Mouse (Mus musculus) embryo, embryonic 10.5 days (tissue): ENCODE data around the gene Nufip2.

ENCODE experiments used
- DNase-seq: peaks from one replicate; pipeline ENCODE4 v3.0.0-alpha.2; 2015; ENCODE audit warnings: low spot score

The Nufip2 gene

DNA sequence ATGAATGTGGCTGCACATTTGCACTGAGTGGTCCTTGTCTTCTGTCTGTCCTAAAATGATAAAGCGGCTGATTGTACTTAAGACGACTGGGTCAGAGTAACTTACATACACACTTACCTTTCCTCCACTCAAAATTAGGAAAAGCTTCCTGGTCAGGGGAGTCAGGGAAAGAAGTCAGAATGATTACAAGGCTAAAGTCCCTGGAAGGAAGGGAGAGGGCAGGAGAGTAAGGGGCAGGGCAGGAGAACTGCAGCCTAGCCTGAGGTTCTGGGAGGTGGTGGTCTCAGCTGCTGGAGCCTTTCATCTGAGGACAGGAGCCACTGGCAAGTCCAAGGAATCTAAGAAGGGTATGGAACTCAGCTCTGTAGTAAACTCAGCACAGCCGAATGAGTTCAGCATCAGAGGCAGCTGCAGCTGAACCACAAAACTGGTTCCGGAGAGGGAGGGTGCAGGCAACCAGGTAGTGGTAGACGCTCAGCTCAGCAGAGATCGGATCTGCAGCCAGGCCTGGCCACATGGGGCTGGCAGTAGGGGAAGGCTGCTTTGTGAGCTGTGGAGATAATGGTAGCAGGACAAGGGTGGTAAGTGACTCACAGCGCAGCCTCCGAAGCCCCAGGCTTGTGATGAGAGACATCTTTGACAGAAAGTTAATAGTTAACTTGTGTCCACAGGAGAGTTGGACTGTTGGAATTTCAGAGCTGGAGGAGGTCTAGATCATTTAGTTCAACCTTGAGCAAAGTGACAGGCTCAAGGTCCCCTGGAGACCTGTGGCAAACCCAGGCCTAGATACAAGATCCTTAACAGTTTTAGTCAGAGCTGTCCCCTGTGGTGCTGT, 86.1 kb downstream of the Nufip2 start:
- no peak for DNase-seq

DNA sequence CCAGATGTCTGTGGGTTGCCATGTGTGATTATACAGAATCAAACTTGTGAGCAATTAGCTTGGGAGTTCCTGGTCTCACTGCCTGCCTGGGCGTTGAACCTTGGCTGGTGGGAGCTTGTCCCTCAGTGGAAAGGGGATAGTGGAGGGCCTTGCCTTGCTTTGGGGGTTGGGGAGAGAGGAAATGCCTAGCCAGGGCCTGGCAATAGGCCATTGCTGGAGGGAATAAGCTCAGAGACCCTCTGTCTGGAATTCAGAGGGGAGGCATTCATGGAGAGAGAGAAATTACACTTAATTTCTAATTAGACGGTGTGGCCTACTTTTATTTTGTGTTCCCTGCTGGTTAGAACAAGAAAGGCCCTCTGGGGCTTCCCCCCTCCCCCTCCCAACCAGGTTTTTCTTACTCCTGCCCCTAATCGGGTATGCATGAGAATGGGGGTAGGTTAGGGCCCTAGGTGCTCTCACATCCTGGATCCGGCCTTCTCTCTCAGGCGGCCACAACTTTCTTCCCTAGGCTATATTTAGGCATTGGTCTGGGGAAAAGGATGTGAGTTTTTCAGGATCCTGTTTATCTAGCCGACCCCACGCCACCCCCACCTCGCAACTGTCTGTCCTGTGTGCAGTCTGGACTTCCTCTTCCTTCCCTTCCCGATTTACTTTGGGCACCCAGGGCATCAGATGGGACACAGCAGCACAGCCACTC, 89.9 kb downstream of the Nufip2 start:
- no peak for DNase-seq

DNA sequence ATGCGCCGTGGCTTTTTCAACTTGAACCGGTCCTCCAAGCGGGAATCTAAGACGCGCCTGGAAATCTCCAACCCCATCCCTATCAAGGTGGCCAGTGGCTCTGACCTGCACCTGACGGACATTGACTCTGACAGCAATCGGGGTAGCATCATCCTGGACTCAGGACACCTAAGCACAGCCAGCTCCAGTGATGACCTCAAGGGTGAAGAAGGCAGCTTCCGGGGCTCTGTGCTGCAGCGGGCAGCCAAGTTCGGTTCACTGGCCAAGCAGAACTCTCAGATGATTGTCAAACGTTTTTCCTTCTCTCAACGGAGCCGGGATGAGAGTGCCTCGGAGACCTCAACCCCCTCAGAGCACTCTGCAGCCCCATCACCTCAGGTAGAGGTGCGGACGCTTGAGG, 91.5 kb downstream of the Nufip2 start:
- no peak for DNase-seq

DNA sequence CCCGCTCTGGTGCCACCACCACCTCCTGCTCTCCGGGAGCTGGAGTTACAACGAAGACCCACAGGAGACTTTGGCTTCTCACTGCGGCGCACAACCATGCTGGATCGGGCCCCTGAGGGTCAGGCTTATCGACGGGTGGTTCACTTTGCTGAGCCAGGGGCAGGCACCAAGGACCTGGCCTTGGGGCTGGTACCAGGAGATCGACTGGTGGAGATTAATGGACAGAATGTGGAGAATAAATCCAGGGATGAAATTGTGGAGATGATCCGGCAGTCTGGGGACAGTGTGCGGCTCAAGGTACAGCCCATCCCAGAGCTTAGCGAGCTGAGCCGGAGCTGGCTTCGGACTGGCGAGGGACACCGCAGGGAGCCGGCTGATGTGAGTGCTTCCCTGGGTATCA, 92.0 kb downstream of the Nufip2 start:
- no peak for DNase-seq

DNA sequence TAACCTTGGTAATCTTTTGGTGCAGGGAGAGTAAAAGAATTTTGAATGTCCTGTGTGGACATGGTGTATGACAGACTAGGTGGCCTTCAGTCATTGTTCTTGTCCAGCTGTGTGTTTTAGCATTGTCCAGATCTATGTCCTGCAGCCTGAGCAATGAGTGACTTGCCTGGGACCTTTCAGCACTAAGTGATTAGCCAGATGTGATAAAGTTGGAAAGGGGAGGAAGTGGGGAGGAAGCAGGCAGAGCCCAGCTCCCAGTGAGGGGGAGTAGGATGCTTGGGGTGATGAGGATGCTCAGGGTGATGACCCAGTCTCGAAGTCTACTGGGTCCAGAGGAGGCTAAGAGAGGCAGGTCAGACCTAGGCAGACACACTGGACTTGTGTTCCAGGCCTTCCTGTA, 93.3 kb downstream of the Nufip2 start:
- no peak for DNase-seq

DNA sequence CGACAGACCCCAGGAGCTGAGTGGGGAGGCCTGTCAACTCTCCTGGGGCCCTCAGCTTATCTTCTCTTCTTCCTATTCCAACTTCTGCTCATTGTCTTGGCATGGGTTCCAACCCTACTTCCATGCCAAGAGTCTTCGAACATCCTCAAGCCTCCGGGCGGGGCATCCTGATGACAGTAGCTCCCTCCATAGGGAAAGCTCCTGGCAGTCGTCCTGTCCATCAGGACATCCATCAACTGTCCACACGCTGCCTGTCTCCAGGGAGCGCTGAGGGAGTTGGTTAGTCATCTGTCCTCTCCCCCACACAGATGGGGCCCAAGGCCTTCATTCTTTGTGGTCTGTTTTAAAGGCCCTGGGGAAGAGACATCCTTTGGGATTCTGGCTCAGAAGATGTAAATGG, 95.1 kb downstream of the Nufip2 start:
- DNase-seq = no peak

- no peak for DNase-seq
These were observed 96.3 kb downstream of the Nufip2 start for GRCm38 (mm10) chr11:77782104-77782815.

DNA sequence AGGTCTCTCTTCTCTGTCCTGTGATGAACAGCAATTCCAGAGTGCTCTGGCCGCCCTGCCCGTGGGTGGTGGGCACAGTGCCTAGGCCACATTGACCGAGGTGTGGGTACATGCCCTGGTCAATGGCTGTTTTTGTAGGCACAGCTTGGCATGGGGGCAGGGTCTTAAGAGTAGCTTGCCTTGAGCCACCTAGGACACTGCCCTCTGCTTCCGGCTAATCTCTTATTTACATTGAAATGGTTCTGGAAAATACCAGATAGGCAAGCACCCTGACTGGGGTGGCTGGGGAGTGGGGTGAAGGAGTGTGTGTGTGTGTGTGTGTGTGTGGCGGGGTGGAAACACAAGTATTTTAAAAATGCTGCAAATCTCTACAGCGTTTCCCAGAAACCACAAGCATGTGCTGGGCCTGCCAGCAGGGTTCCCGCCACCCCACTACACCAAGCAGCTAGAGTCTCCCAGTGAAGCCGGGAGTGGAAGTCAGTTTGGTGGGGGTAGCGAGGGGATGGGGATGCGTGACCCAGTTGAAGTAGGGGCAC, 97.3 kb downstream of the Nufip2 start:
- DNase-seq = no peak

GRCm38 (mm10) chr11:77783747-77784646, 98.0 kb downstream of the Nufip2 start:
- DNase-seq = no peak

GRCm38 (mm10) chr11:77784894-77785293, 98.9 kb downstream of the Nufip2 start:
- no peak for DNase-seq

GRCm38 (mm10) chr11:77785396-77785767, 99.4 kb downstream of the Nufip2 start:
- no peak for DNase-seq

DNA sequence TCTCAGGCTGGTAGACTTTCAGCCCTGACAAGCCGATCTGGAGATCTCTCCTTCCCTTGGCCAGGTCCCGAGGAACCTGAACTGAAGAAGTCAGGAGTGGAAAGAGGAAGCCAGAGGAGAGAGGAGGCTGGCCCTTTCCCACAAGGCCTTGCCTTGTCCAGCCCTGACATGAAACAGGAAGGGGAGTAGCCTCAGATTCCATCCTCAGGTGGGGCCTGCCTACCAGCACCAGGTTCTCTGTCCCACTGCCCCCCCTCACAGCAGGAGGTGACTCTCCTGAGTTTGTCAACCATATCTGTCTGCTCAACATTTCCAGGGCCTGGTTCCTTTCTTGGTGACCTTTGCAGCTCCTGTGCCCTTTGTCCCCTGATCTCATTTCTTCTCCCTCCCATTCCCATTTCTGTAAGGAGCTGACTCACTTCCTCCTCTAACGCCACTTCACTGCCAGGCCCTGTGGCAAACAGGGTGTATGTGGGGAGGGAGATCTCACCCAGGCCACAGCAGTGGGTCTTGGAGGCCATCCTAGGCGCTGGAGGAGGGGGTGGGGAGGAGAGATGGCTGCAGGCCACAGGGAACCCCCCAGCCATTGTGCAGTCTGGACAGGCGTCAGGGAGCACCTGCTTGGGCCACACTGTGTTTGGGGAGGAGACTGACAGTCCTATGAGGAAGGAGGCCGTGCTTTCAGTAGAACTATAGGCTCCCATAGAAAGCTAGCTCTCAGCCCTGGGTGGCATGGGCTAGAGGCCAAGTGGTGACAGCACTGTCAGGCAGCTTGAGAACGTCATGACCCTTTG, 100.0 kb downstream of the Nufip2 start:
- no peak for DNase-seq

GRCm38 (mm10) chr11:77787707-77788106, 101.8 kb downstream of the Nufip2 start, which contains the start of gene Gm10277:
Gm10277 (minus strand) TSS chr11:77787747.
- DNase-seq = no peak

DNA sequence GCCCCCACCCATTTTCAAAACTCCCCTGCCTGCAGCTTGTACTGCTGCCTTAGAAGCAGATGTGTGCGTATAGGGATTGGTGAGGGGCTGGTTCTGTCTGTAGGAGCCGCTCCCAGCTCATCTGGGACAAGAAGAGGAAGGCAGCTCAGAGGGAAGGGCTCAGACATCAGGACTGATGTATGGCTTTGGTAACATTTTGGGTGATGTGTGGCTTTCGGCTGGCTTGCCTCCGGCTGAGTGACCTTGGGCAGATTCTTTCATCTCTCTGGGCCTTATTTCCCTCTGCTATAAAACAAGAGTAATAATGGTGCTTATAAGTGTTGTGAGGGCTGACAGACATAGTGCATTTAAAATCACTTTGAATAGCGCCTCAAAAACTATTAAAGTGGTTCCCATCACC, 103.6 kb downstream of the Nufip2 start:
- DNase-seq = no peak

- no peak for DNase-seq
These were observed 104.3 kb downstream of the Nufip2 start for GRCm38 (mm10) chr11:77790286-77790685.

DNA sequence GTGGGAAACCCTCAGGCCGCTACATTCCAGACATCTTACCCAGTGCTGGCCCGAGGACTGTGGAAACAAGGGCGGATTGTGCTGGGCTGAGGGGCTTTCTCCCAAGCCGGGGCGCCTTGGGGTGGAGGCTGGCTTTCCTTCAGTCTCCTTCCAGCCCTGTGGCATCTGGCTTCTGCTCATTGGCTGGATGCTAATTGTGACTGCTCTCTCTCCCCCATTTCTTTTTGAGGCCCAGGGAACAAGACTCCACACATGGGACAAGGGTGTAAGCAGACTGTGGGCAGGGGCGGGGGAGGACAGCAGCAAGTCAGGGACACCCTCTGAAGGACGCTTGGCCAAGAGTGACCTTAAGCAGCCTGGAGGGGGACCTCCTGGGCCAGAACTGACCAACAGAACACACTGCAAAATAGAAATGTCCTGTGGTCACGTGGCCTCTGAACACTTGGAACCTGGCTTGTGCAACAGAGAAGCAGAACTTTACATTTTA, 105.3 kb downstream of the Nufip2 start:
- DNase-seq = peak; percentile 50
